Mouse (Mus musculus): ENCODE results near the gene Ankrd11.

Ankrd11 gene

GRCm38 (mm10) chr8:122927841-122928240 lies 114.2 kb downstream of the Ankrd11 start:
- DNase-seq (ENCODE audit: low read depth, low spot score) = no peak

GRCm38 (mm10) chr8:122926782-122927181 lies 115.3 kb downstream of the Ankrd11 start:
- no peak for DNase-seq (ENCODE audit: low read depth, low spot score)

GRCm38 (mm10) chr8:122925939-122926722 lies 115.9 kb downstream of the Ankrd11 start:
- DNase-seq (ENCODE audit: low read depth, low spot score) = no peak

GRCm38 (mm10) chr8:122924091-122924490 lies 118.0 kb downstream of the Ankrd11 start:
- no peak for DNase-seq (ENCODE audit: low read depth, low spot score)

GRCm38 (mm10) chr8:122923431-122924090 lies 118.5 kb downstream of the Ankrd11 start:
- DNase-seq (ENCODE audit: low read depth, low spot score) = no peak

- DNase-seq (ENCODE audit: low read depth, low spot score) = no peak
Observed at GRCm38 (mm10) chr8:122922945-122923344, 119.1 kb downstream of the Ankrd11 start.

- no peak for DNase-seq (ENCODE audit: low read depth, low spot score)
Observed at GRCm38 (mm10) chr8:122920890-122921289, 121.2 kb downstream of the Ankrd11 start.

GRCm38 (mm10) chr8:122918438-122919107 lies 123.5 kb downstream of the Ankrd11 start:
- DNase-seq (ENCODE audit: low read depth, low spot score) = no peak

- no peak for DNase-seq (ENCODE audit: low read depth, low spot score)
Observed at GRCm38 (mm10) chr8:122917531-122918392, 124.3 kb downstream of the Ankrd11 start.

- DNase-seq (ENCODE audit: low read depth, low spot score) = no peak
Observed at GRCm38 (mm10) chr8:122916766-122917165, 125.3 kb downstream of the Ankrd11 start.

- DNase-seq (ENCODE audit: low read depth, low spot score) = no peak
Observed at GRCm38 (mm10) chr8:122912871-122913270, 129.2 kb downstream of the Ankrd11 start.

- DNase-seq (ENCODE audit: low read depth, low spot score) = no peak
Observed at GRCm38 (mm10) chr8:122912150-122912549, 129.9 kb downstream of the Ankrd11 start.

GRCm38 (mm10) chr8:122906463-122907021 lies 135.5 kb downstream of the Ankrd11 start:
- peak; percentile 89 for DNase-seq (ENCODE audit: low read depth, low spot score)

GRCm38 (mm10) chr8:122905346-122905745 lies 136.7 kb downstream of the Ankrd11 start:
- no peak for DNase-seq (ENCODE audit: low read depth, low spot score)

- DNase-seq (ENCODE audit: low read depth, low spot score) = no peak
Observed at GRCm38 (mm10) chr8:122904496-122904895, 137.6 kb downstream of the Ankrd11 start.

GRCm38 (mm10) chr8:122903002-122903401 lies 139.1 kb downstream of the Ankrd11 start:
- DNase-seq (ENCODE audit: low read depth, low spot score) = no peak

- no peak for DNase-seq (ENCODE audit: low read depth, low spot score)
Observed at GRCm38 (mm10) chr8:122902581-122902980, 139.5 kb downstream of the Ankrd11 start.

GRCm38 (mm10) chr8:122901892-122902515 lies 140.1 kb downstream of the Ankrd11 start:
- no peak for DNase-seq (ENCODE audit: low read depth, low spot score)

- no peak for DNase-seq (ENCODE audit: low read depth, low spot score)
Observed at GRCm38 (mm10) chr8:122901476-122901875, 140.6 kb downstream of the Ankrd11 start.

GRCm38 (mm10) chr8:122899085-122899484 lies 143.0 kb downstream of the Ankrd11 start:
- no peak for DNase-seq (ENCODE audit: low read depth, low spot score)

GRCm38 (mm10) chr8:122898473-122898872 lies 143.6 kb downstream of the Ankrd11 start:
- no peak for DNase-seq (ENCODE audit: low read depth, low spot score)

Data from telencephalon, adult 2 months (tissue).